Comparison of ENCODE assay signal across 18 mouse cellular contexts in the genomic region with DNA sequence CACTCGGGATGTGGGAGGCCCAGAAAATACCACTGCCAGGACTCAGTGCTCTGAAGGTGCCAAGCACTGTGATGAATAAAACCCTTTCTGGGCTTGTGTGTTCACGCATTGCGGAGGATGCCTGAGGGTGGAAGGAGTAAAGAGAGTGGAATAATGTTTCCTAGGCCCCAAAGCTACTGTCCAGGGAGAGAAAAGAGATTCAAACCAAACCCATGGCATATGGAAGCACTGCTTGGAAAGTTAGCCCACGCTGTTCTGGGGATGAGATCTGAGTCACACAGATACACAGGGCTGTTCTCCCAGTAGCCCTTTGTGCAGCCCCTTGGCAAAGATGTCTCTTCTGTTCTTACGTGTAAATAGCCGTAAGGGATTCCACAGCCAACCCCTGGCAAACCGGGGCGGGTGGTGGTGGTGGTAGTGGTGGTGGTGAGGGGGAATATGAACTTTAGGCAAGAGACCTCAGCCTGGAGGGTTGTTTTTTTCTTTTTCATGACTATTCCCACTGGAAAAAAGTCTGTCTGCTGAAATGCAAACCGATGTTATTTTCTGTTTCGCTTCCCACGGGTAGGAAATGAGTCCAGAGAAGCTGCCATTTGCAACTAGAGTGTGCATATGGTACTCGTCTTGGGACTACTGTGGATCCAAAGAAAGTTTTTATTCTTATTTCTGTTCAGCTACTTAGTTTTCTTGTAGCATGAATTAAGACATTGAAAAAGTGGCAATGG. TPM values are rescaled to one million over a fixed set of nuclear protein-coding genes. Genes with fewer than 3 reads are reported as not detected.
A peak's percentile ranks its signal among the peaks of the same experiment; 100 is the strongest.
DNase-seq lines count a peak whose midpoint lies in the region; ATAC-seq lines count a peak whose summit lies in the region.
"Had no signal": no experiment of that assay in that cellular context is flagged by ENCODE, and none has a peak within 500 bp of the region (broad histone marks: within the 10 kb centered on the region; RNA-seq: fewer than 3 reads in every experiment).

No protein-coding gene starts in this region.

- DNase-seq in NIH3T3 (ENCODE audit: low read depth) (peak; percentile 6), liver (no peak)
- DNase-seq in frontal cortex, adult 2 months (ENCODE audit: extremely low spot score in 1 of 2, low spot score in 1 of 2), result peak; percentile 63 to 73
- DNase-seq in layer of hippocampus, postnatal 10 days (ENCODE audit: low spot score in 2 of 2), result peak; percentile 14 to 22
- DNase-seq in left cerebral cortex, postnatal 36 days (ENCODE audit: low spot score in 2 of 2), result peak; percentile 64 to 77
- DNase-seq in retina, embryonic 14.5 days (ENCODE audit: low spot score), result no peak
- DNase-seq: cerebellum, adult 18-20 months; gastrocnemius, postnatal 36 days had no signal

- H3K9ac ChIP-seq in forebrain, embryonic 16.5 days (replicated peaks; ENCODE audit: low read depth, low read length), result no peak overlapping the region
- H3K9ac ChIP-seq: hindbrain, embryonic 13.5 days; liver, embryonic 14.5 days had no signal

- H3K36me3 ChIP-seq in forebrain, embryonic 16.5 days (ENCODE audit: control insufficient read depth, insufficient read depth), result no peaks in the 10 kb centered on the region
- H3K36me3 ChIP-seq: hindbrain, embryonic 13.5 days; limb, embryonic 10.5 days had no signal

- H3K27ac ChIP-seq in forebrain, embryonic 16.5 days (ENCODE audit: low read length), result no peak overlapping the region
- H3K27ac ChIP-seq: hindbrain, embryonic 13.5 days; kidney, postnatal 0 days; limb, embryonic 10.5 days; liver, embryonic 14.5 days had no signal

- 78% methylated on average over 12 of the region's 12 CpGs for WGBS in forebrain, embryonic 16.5 days

- intact Hi-C loops in left cerebral cortex, postnatal 36 days (cut with DNase I), result loop anchor here (2.0 to 10.0 kb wide), 3 partner anchors 30 to 82 kb away; no protein-coding TSS in a partner anchor

- H3K4me1 ChIP-seq in forebrain, embryonic 16.5 days (replicated peaks; ENCODE audit: control insufficient read depth, insufficient read depth, low read length), result peaks cover 7% of the 10 kb centered on the region
- H3K4me1 ChIP-seq: limb, embryonic 10.5 days; megakaryocyte, embryonic 14.5 days had no signal

- ATAC-seq in forebrain, embryonic 16.5 days, result no peak
- ATAC-seq: forebrain, embryonic 14.5 days; intestine, embryonic 16.5 days; lung, postnatal 0 days; midbrain, embryonic 16.5 days had no signal

- no peaks in the 10 kb centered on the region for H3K27me3 ChIP-seq in forebrain, embryonic 16.5 days (replicated peaks; ENCODE audit: control insufficient read depth, insufficient read depth, low read length)
- H3K27me3 ChIP-seq: hindbrain, embryonic 13.5 days had no signal

- no peak overlapping the region for H3K4me2 ChIP-seq in forebrain, embryonic 16.5 days (ENCODE audit: low read length)
- H3K4me2 ChIP-seq: hindbrain, embryonic 13.5 days had no signal

- no peak overlapping the region for H3K4me3 ChIP-seq in forebrain, embryonic 16.5 days (replicated peaks; ENCODE audit: low read length)
- H3K4me3 ChIP-seq: hindbrain, embryonic 13.5 days; limb, embryonic 10.5 days; megakaryocyte, embryonic 14.5 days had no signal

- no peaks in the 10 kb centered on the region for H3K9me3 ChIP-seq in forebrain, embryonic 16.5 days (ENCODE audit: control insufficient read depth, low read length)
- H3K9me3 ChIP-seq: hindbrain, embryonic 13.5 days; limb, embryonic 10.5 days; megakaryocyte, embryonic 14.5 days had no signal

RNA-seq across cellular contexts. Expression of gene Rasgrp1, which starts 44.3 kb away (rescaled TPM):
- 191 and 194 TPM in 2 replicates for polyA plus RNA-seq in frontal cortex, adult 2 months (2012; rRNA removed)
- 100 to 1,000 TPM; 238 to 268 TPM for total RNA-seq in layer of hippocampus, postnatal 10 days (2021)
- total RNA-seq in left cerebral cortex, postnatal 36 days (2021), result 100 to 1,000 TPM; 330 to 351 TPM
- 4.6 and 8.8 TPM in 2 replicates for polyA plus RNA-seq in forebrain, embryonic 16.5 days (2015; fragmentation: Nextera tagmentation; extraction: Ambion mirVana)

Comparison
In these comparisons a context has a peak if more than half of its experiments do, and no peak if none do; other contexts are left out.
1. DNase-seq: peak in NIH3T3 (single experiment), frontal cortex, adult 2 months (2 of 2), layer of hippocampus, postnatal 10 days (2 of 2) and left cerebral cortex, postnatal 36 days (2 of 2); none in liver (single experiment) and retina, embryonic 14.5 days (single experiment).